Mouse (Mus musculus): ENCODE measurements around the gene Cbfa2t3. TPM values are rescaled to one million over a fixed set of nuclear protein-coding genes. Genes with fewer than 3 reads are reported as not detected.

Gene Cbfa2t3
- polyA plus RNA-seq, 1 experiment from 2014 or later = 3.3 TPM

- 41% methylated on average over 4 of the region's 4 CpGs for WGBS
- no peak overlapping the region for H3K9ac ChIP-seq (ENCODE audit: low read length)
- no peak overlapping the region for H3K27ac ChIP-seq (replicated peaks; ENCODE audit: low read depth, low read length)
- H3K4me1 ChIP-seq (ENCODE audit: control insufficient read depth, insufficient read depth, low read length) = peaks cover 11% of the 10 kb centered on the region
- ATAC-seq (ENCODE audit: insufficient number of reproducible peaks, low FRiP score, low TSS enrichment, low read depth) (no peak), DNase-seq (ENCODE audit: low spot score) (peak; percentile 73)
- H3K36me3 ChIP-seq (ENCODE audit: control insufficient read depth, insufficient read depth, low read length) = no peaks in the 10 kb centered on the region
- H3K4me2 ChIP-seq (ENCODE audit: low read depth, severe bottlenecking) = no peak overlapping the region
- H3K9me3 ChIP-seq (ENCODE audit: control insufficient read depth, low read length) = no peaks in the 10 kb centered on the region
- no peak overlapping the region for H3K4me3 ChIP-seq (ENCODE audit: low read depth, low read length)
- peaks cover 11% of the 10 kb centered on the region for H3K27me3 ChIP-seq (ENCODE audit: control insufficient read depth, insufficient read depth, low read length)
These were observed 38.2 kb upstream of the Cbfa2t3 start for GRCm38 (mm10) chr8:122737071-122737470.

GRCm38 (mm10) chr8:122736623-122737022 lies 37.7 kb upstream of the Cbfa2t3 start:
- H3K4me3 ChIP-seq (ENCODE audit: low read depth, low read length) = no peak overlapping the region
- WGBS = 94% methylated on average over 11 of the region's 11 CpGs

GRCm38 (mm10) chr8:122735542-122736473 lies 36.9 kb upstream of the Cbfa2t3 start:
- no peaks in the 10 kb centered on the region for H3K36me3 ChIP-seq (ENCODE audit: control insufficient read depth, insufficient read depth, low read length)
- 69% methylated on average over 19 of the region's 19 CpGs for WGBS
- H3K27ac ChIP-seq (replicated peaks; ENCODE audit: low read depth, low read length) = no peak overlapping the region
- no peak overlapping the region for H3K4me2 ChIP-seq (ENCODE audit: low read depth, severe bottlenecking)
- peaks cover 11% of the 10 kb centered on the region for H3K4me1 ChIP-seq (ENCODE audit: control insufficient read depth, insufficient read depth, low read length)
- no peak overlapping the region for H3K4me3 ChIP-seq (ENCODE audit: low read depth, low read length)
- ATAC-seq (ENCODE audit: insufficient number of reproducible peaks, low FRiP score, low TSS enrichment, low read depth) (no peak), DNase-seq (ENCODE audit: low spot score) (no peak)
- no peak overlapping the region for H3K9ac ChIP-seq (ENCODE audit: low read length)
- H3K27me3 ChIP-seq (ENCODE audit: control insufficient read depth, insufficient read depth, low read length) = peaks cover 2% of the 10 kb centered on the region; the same call in 1 of the 2 replicates
- H3K9me3 ChIP-seq (ENCODE audit: control insufficient read depth, low read length) = no peaks in the 10 kb centered on the region

More at GRCm38 (mm10) chr8:122736623-122737022, 37.7 kb upstream of the Cbfa2t3 start:
- DNase-seq (ENCODE audit: low spot score) = no peak
- Histone ChIP-seq H3K4me2 (ENCODE audit: low read depth, severe bottlenecking) (no peak overlapping the region), H3K4me1 (ENCODE audit: control insufficient read depth, insufficient read depth, low read length) (peaks cover 11% of the 10 kb centered on the region), H3K27me3 (ENCODE audit: control insufficient read depth, insufficient read depth, low read length) (peaks cover 7% of the 10 kb centered on the region), H3K27ac (replicated peaks; ENCODE audit: low read depth, low read length) (no peak overlapping the region), H3K9me3 (ENCODE audit: control insufficient read depth, low read length) (no peaks in the 10 kb centered on the region), H3K9ac (ENCODE audit: low read length) (no peak overlapping the region), H3K36me3 (ENCODE audit: control insufficient read depth, insufficient read depth, low read length) (no peaks in the 10 kb centered on the region)
- ATAC-seq (ENCODE audit: insufficient number of reproducible peaks, low FRiP score, low TSS enrichment, low read depth) = no peak

GRCm38 (mm10) chr8:122735110-122735509 lies 36.2 kb upstream of the Cbfa2t3 start:
- H3K27ac ChIP-seq (replicated peaks; ENCODE audit: low read depth, low read length) = no peak overlapping the region
- no peak overlapping the region for H3K4me2 ChIP-seq (ENCODE audit: low read depth, severe bottlenecking)
- H3K4me1 ChIP-seq (ENCODE audit: control insufficient read depth, insufficient read depth, low read length) = peaks cover 11% of the 10 kb centered on the region
- no peak overlapping the region for H3K4me3 ChIP-seq (ENCODE audit: low read depth, low read length)
- 70% methylated on average over 3 of the region's 3 CpGs for WGBS
- no peak for ATAC-seq (ENCODE audit: insufficient number of reproducible peaks, low FRiP score, low TSS enrichment, low read depth)
- no peak overlapping the region for H3K9ac ChIP-seq (ENCODE audit: low read length)
- no peaks in the 10 kb centered on the region; the same call in 1 of the 2 replicates for H3K27me3 ChIP-seq (ENCODE audit: control insufficient read depth, insufficient read depth, low read length)
- no peaks in the 10 kb centered on the region for H3K36me3 ChIP-seq (ENCODE audit: control insufficient read depth, insufficient read depth, low read length)
- no peaks in the 10 kb centered on the region for H3K9me3 ChIP-seq (ENCODE audit: control insufficient read depth, low read length)
- DNase-seq (ENCODE audit: low spot score) = no peak

- peak; percentile 49 for DNase-seq (ENCODE audit: low spot score)
- H3K9me3 ChIP-seq (ENCODE audit: control insufficient read depth, low read length) = no peaks in the 10 kb centered on the region
- H3K27ac ChIP-seq (replicated peaks; ENCODE audit: low read depth, low read length) = no peak overlapping the region
- H3K9ac ChIP-seq (ENCODE audit: low read length) = no peak overlapping the region
- no peak overlapping the region for H3K4me3 ChIP-seq (ENCODE audit: low read depth, low read length)
- peaks cover 12% of the 10 kb centered on the region for H3K4me1 ChIP-seq (ENCODE audit: control insufficient read depth, insufficient read depth, low read length)
- ATAC-seq (ENCODE audit: insufficient number of reproducible peaks, low FRiP score, low TSS enrichment, low read depth) = peak; percentile 39; the same call in 1 of the 2 replicates
- no peak overlapping the region for H3K4me2 ChIP-seq (ENCODE audit: low read depth, severe bottlenecking)
- H3K36me3 ChIP-seq (ENCODE audit: control insufficient read depth, insufficient read depth, low read length) = no peaks in the 10 kb centered on the region
- H3K27me3 ChIP-seq (ENCODE audit: control insufficient read depth, insufficient read depth, low read length) = no peaks in the 10 kb centered on the region
- 8% methylated on average over 3 of the region's 3 CpGs for WGBS
These were observed 29.7 kb upstream of the Cbfa2t3 start for GRCm38 (mm10) chr8:122728630-122729029.

- 62% methylated on average over 5 of the region's 5 CpGs for WGBS
- DNase-seq (ENCODE audit: low spot score) = no peak
- ATAC-seq (ENCODE audit: insufficient number of reproducible peaks, low FRiP score, low TSS enrichment, low read depth) = no peak
- H3K4me2 ChIP-seq (ENCODE audit: low read depth, severe bottlenecking) = no peak overlapping the region
- H3K4me3 ChIP-seq (ENCODE audit: low read depth, low read length) = no peak overlapping the region
- no peak overlapping the region for H3K9ac ChIP-seq (ENCODE audit: low read length)
- no peak overlapping the region for H3K27ac ChIP-seq (replicated peaks; ENCODE audit: low read depth, low read length)
- H3K36me3 ChIP-seq (ENCODE audit: control insufficient read depth, insufficient read depth, low read length) = no peaks in the 10 kb centered on the region
- H3K4me1 ChIP-seq (ENCODE audit: control insufficient read depth, insufficient read depth, low read length) = peaks cover 12% of the 10 kb centered on the region
- H3K9me3 ChIP-seq (ENCODE audit: control insufficient read depth, low read length) = no peaks in the 10 kb centered on the region
- no peaks in the 10 kb centered on the region; the same call in 1 of the 2 replicates for H3K27me3 ChIP-seq (ENCODE audit: control insufficient read depth, insufficient read depth, low read length)
These were observed 28.5 kb upstream of the Cbfa2t3 start for GRCm38 (mm10) chr8:122727412-122727811.

- Histone ChIP-seq H3K4me2 (ENCODE audit: low read depth, severe bottlenecking) (no peak overlapping the region), H3K36me3 (ENCODE audit: control insufficient read depth, insufficient read depth, low read length) (no peaks in the 10 kb centered on the region), H3K27me3 (ENCODE audit: control insufficient read depth, insufficient read depth, low read length) (no peaks in the 10 kb centered on the region; the same call in 1 of the 2 replicates), H3K4me3 (ENCODE audit: low read depth, low read length) (no peak overlapping the region), H3K9me3 (ENCODE audit: control insufficient read depth, low read length) (no peaks in the 10 kb centered on the region), H3K4me1 (ENCODE audit: control insufficient read depth, insufficient read depth, low read length) (peaks cover 12% of the 10 kb centered on the region), H3K27ac (replicated peaks; ENCODE audit: low read depth, low read length) (no peak overlapping the region), H3K9ac (ENCODE audit: low read length) (no peak overlapping the region)
- ATAC-seq (ENCODE audit: insufficient number of reproducible peaks, low FRiP score, low TSS enrichment, low read depth) = no peak
- DNase-seq (ENCODE audit: low spot score) = no peak
- 60% methylated on average over 2 of the region's 2 CpGs for WGBS
These were observed 27.9 kb upstream of the Cbfa2t3 start for GRCm38 (mm10) chr8:122726789-122727188.

- Histone ChIP-seq H3K4me1 (ENCODE audit: control insufficient read depth, insufficient read depth, low read length) (peaks cover 16% of the 10 kb centered on the region), H3K4me2 (ENCODE audit: low read depth, severe bottlenecking) (no peak overlapping the region), H3K9me3 (ENCODE audit: control insufficient read depth, low read length) (no peaks in the 10 kb centered on the region), H3K27me3 (ENCODE audit: control insufficient read depth, insufficient read depth, low read length) (peaks cover 12% of the 10 kb centered on the region), H3K27ac (replicated peaks; ENCODE audit: low read depth, low read length) (no peak overlapping the region), H3K36me3 (ENCODE audit: control insufficient read depth, insufficient read depth, low read length) (no peaks in the 10 kb centered on the region), H3K4me3 (ENCODE audit: low read depth, low read length) (no peak overlapping the region), H3K9ac (ENCODE audit: low read length) (no peak overlapping the region)
- 89% methylated on average over 6 of the region's 6 CpGs for WGBS
- DNase-seq (ENCODE audit: low spot score) (no peak), ATAC-seq (ENCODE audit: insufficient number of reproducible peaks, low FRiP score, low TSS enrichment, low read depth) (no peak)
These were observed 26.3 kb upstream of the Cbfa2t3 start for GRCm38 (mm10) chr8:122725187-122725586.

Data from limb, embryonic 11.5 days (tissue).